Mouse (Mus musculus) heart, postnatal 0 days (tissue): ENCODE results near the gene Lypla2. TPM values are rescaled to one million over a fixed set of nuclear protein-coding genes. Genes with fewer than 3 reads are reported as not detected.

Source experiments
- ATAC-seq: fragments of 200-750 bp; cut with Nextera tagmentation; 2 replicates; pipeline ENCODE4 v1.8.0; 2017; ENCODE audit warnings: low read depth, moderate number of reproducible peaks, moderate library complexity; ENCODE audit not compliant: insufficient read depth
- DNase-seq: peaks from one replicate; pipeline ENCODE4 v3.0.0-alpha.2; 2016; ENCODE audit warnings: low spot score
- H3K27ac ChIP-seq: fragments of 300-500 bp; sonication (generic); 2 replicates; pipeline ENCODE4 v1.5.1; 2014; ENCODE audit warnings: low read depth, mild to moderate bottlenecking
- H3K27me3 ChIP-seq: fragments of 300-500 bp; sonication (generic); 2 replicates; pipeline ENCODE4 v1.6.1; 2014; ENCODE audit warnings: low read length, mixed read lengths; ENCODE audit not compliant: control insufficient read depth, insufficient read depth
- H3K36me3 ChIP-seq: fragments of 300-500 bp; sonication (generic); replicated peaks from 2 replicates; pipeline ENCODE4 v1.6.1; 2014; ENCODE audit warnings: low read length, mixed read lengths; ENCODE audit not compliant: control insufficient read depth, insufficient read depth
- H3K4me1 ChIP-seq: fragments of 300-500 bp; sonication (generic); 2 replicates; pipeline ENCODE4 v1.6.1; 2014; ENCODE audit warnings: antibody characterized with exemption; ENCODE audit not compliant: control insufficient read depth, insufficient read depth
- H3K4me2 ChIP-seq: fragments of 300-500 bp; sonication (generic); 2 replicates; pipeline ENCODE4 v1.6.1; 2014; ENCODE audit warnings: low read depth, mild to moderate bottlenecking, low read length, moderate library complexity
- H3K4me3 ChIP-seq: fragments of 300-500 bp; sonication (generic); 2 replicates; pipeline ENCODE4 v1.5.1; 2014; ENCODE audit warnings: low read depth, low read length
- H3K9ac ChIP-seq: fragments of 300-500 bp; sonication (generic); replicated peaks from 2 replicates; pipeline ENCODE4 v1.6.1; 2014; ENCODE audit warnings: low read depth, low read length, mixed read lengths
- H3K9me3 ChIP-seq: fragments of 300-500 bp; sonication (generic); replicated peaks from 2 replicates; pipeline ENCODE4 v1.6.1; 2016; ENCODE audit warnings: low read length; ENCODE audit not compliant: control insufficient read depth
- CTCF ChIP-seq: IDR thresholded peaks from 2 replicates; pipeline ENCODE4 v1.5.1; 2016; ENCODE audit warnings: antibody characterized with exemption, control low read depth, low read depth
- EP300 ChIP-seq: IDR thresholded peaks from 2 replicates; pipeline ENCODE4 v1.6.1; 2016; ENCODE audit warnings: antibody characterized with exemption, low read depth
- WGBS: fragments of 180-500 bp; shearing (Covaris S2); extraction: QIAGEN DNeasy Blood & Tissue Kit; methylation state at CpG from one replicate; pipeline ENCODE4 v1.1.7; 2014; 5-methylcytosine and 5-hydroxymethylcytosine counted together
- polyA plus RNA-seq: library from polyadenylated mRNA; unstranded; fragments of >200 nt; fragmentation: Nextera tagmentation; extraction: Ambion mirVana; gene quantifications from 2 replicates; pipeline ENCODE4 v1.2.1, GENCODE M21; 2015
- total RNA-seq: library from RNA; depleted of rRNA; stranded (reverse); fragments of >200 nt; gene quantifications from 2 replicates; pipeline ENCODE4 v1.2.3, GENCODE M21; 2014; ENCODE audit warnings: low replicate concordance

Gene Lypla2
- total and polyA plus RNA-seq, 2 experiments from 2014 or later: 58.4 to 66.8 TPM

DNA sequence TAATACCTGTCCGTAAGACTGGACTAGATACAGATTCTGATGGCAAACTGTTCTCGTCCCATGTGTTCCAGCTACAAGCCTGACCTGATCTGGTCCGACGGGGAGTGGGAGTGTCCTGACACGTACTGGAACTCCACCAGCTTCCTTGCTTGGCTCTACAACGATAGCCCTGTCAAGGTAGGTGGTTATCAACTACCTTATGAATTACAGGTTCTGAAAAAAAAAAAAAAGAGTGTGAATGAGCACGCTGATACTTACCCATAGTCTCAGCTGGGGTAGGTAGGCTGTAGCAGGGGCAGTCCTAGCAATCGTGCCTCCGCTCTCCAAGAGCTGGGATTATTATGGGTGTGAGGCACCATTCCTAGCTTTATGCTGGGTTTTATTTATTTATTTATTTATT is 42.6 kb downstream of the Lypla2 start:
- Histone ChIP-seq H3K9me3 (no peaks in the 10 kb centered on the region), H3K27me3 (no peaks in the 10 kb centered on the region), H3K4me3 (no peak overlapping the region), H3K4me1 (0 out of 2 replicates have a peak, but pooled peaks cover 4% of the 10 kb centered on the region), H3K4me2 (no peak overlapping the region), H3K36me3 (peaks cover 42% of the 10 kb centered on the region), H3K9ac (no peak overlapping the region), H3K27ac (no peak overlapping the region)
- no peak for TF ChIP-seq EP300
- no peak for TF ChIP-seq CTCF
- WGBS: 85% methylated on average over 9 of the region's 9 CpGs
- DNase-seq: no peak
- ATAC-seq: no peak

DNA sequence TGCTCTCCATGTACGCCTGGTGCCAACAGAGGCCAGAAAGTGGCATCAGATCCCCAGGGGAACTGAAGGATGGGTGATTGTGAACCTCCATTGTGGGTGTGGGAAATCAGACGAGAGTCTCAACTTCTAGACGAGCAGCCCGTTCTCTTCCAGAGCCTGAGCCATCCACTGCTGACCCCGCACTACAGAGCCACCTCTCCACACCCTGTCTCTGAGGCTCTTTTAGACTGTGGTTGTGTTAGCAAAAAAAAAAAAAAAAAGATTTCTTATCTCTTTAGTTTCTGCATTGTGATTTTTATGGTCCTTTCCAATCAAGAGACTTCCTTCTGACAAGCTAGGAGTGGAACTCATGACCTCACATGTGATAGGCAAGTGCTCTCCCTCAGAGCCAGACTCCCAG is 43.0 kb downstream of the Lypla2 start:
- no peaks in the 10 kb centered on the region for H3K9me3 ChIP-seq
- peaks cover 38% of the 10 kb centered on the region for H3K36me3 ChIP-seq
- no peak overlapping the region for H3K27ac ChIP-seq
- ATAC-seq: no peak
- no peak overlapping the region for H3K4me2 ChIP-seq
- DNase-seq: no peak
- H3K9ac ChIP-seq: no peak overlapping the region
- H3K4me1 ChIP-seq: 0 out of 2 replicates have a peak, but pooled peaks cover 4% of the 10 kb centered on the region
- H3K4me3 ChIP-seq: no peak overlapping the region
- no peaks in the 10 kb centered on the region for H3K27me3 ChIP-seq
- TF ChIP-seq EP300 (no peak), CTCF (no peak)
- 88% methylated on average over 5 of the region's 5 CpGs for WGBS

DNA sequence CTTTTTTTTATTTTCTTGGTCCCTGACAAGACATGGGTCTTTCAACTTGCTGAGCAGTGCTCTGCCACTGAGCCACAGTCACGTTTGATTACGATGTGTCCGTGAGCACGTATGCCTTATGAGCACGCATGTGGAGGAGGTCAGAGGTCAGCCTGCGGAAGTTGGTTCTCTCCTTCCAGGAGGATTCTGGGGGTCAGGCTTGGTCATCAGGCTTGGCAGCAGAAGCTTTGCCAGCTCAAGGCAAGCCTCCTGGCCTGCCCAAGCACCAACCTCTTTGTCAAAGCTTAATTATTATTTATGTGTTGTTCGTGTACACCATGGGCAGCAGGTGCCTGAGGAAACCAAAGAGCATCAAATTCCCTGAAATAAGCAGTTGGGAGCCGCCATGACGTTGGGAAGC is 44.0 kb downstream of the Lypla2 start:
- Histone ChIP-seq H3K27me3 (no peaks in the 10 kb centered on the region), H3K4me2 (no peak overlapping the region), H3K9me3 (no peaks in the 10 kb centered on the region), H3K4me3 (no peak overlapping the region), H3K36me3 (peaks cover 27% of the 10 kb centered on the region), H3K27ac (no peak overlapping the region), H3K4me1 (0 out of 2 replicates have a peak, but pooled peaks cover 4% of the 10 kb centered on the region), H3K9ac (no peak overlapping the region)
- no peak for TF ChIP-seq EP300
- TF ChIP-seq CTCF: no peak
- DNase-seq: no peak
- no peak for ATAC-seq
- 90% methylated on average over 9 of the region's 9 CpGs for WGBS

GRCm38 (mm10) chr4:135926861-135927260 is 45.6 kb downstream of the Lypla2 start:
- DNase-seq (no peak), ATAC-seq (no peak)
- no peaks in the 10 kb centered on the region for H3K27me3 ChIP-seq
- no peak overlapping the region for H3K4me3 ChIP-seq
- 0 out of 2 replicates have a peak, but pooled peaks cover 4% of the 10 kb centered on the region for H3K4me1 ChIP-seq
- H3K27ac ChIP-seq: no peak overlapping the region
- no peak overlapping the region for H3K4me2 ChIP-seq
- H3K9ac ChIP-seq: no peak overlapping the region
- WGBS: 95% methylated on average over 3 of the region's 3 CpGs
- no peak for TF ChIP-seq EP300
- no peak for TF ChIP-seq CTCF
- H3K9me3 ChIP-seq: no peaks in the 10 kb centered on the region
- peaks cover 20% of the 10 kb centered on the region; the same call in 1 of the 2 replicates for H3K36me3 ChIP-seq

DNA sequence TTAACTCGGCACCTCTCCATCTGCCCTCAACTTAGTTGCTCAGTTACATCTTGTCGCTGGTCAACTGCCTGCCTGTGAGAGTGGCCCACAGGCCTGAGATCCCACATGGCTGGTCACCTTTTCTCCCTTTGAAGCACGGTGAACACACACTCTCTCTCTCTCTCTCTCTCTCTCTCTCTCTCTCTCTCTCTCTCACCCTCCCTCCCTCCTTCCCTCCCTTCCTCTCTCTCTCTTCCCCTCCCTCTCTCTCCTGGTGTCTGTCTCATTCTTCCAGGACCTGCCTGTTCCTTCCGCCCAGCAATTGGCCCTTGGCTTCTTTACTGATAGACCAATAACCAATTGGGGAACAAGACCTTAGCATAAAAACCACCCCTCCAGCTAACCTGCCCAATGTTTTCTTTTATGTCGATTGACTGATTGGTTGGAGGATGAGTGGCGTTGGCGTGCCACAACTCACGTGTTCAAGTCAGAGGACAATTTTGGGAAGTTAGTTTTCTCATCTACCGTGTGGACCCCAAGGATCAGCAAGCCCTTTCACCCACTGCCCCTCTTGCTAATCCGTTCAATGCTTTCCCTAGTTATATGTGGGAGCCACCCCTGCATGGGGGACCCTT is 46.1 kb downstream of the Lypla2 start:
- no peak overlapping the region for H3K27ac ChIP-seq
- TF ChIP-seq EP300 (no peak), CTCF (no peak)
- H3K36me3 ChIP-seq: peaks cover 19% of the 10 kb centered on the region; the same call in 1 of the 2 replicates
- ATAC-seq (no peak), DNase-seq (no peak)
- no peak overlapping the region for H3K4me3 ChIP-seq
- WGBS: 72% methylated on average over 10 of the region's 10 CpGs
- H3K4me2 ChIP-seq: no peak overlapping the region
- H3K4me1 ChIP-seq: 0 out of 2 replicates have a peak, but pooled peaks cover 4% of the 10 kb centered on the region
- no peaks in the 10 kb centered on the region for H3K27me3 ChIP-seq
- no peaks in the 10 kb centered on the region for H3K9me3 ChIP-seq
- H3K9ac ChIP-seq: no peak overlapping the region

- no peak overlapping the region for H3K4me3 ChIP-seq
- 42% methylated on average over 5 of the region's 5 CpGs for WGBS
Observed at GRCm38 (mm10) chr4:135925341-135925740, 47.1 kb downstream of the Lypla2 start.

More at GRCm38 (mm10) chr4:135925341-135925740, 47.1 kb downstream of the Lypla2 start:
- H3K4me1 ChIP-seq: 0 out of 2 replicates have a peak, but pooled peaks cover 4% of the 10 kb centered on the region
- peaks cover 12% of the 10 kb centered on the region; the same call in 1 of the 2 replicates for H3K36me3 ChIP-seq
- no peaks in the 10 kb centered on the region for H3K9me3 ChIP-seq
- no peaks in the 10 kb centered on the region for H3K27me3 ChIP-seq
- TF ChIP-seq EP300: no peak
- no peak for TF ChIP-seq CTCF
- H3K27ac ChIP-seq: no peak overlapping the region
- H3K4me2 ChIP-seq: no peak overlapping the region
- DNase-seq: no peak
- no peak overlapping the region for H3K9ac ChIP-seq
- ATAC-seq: no peak
